Mouse (Mus musculus) ovary, adult 18-20 months (tissue): ENCODE data around the gene Ralgapa2.

Source experiments
- DNase-seq: peaks from one replicate; pipeline ENCODE4 v3.0.0; 2022; ENCODE audit warnings: low spot score, mixed read lengths

Ralgapa2 gene

GRCm38 (mm10) chr2:146221929-146222278 is 290.2 kb downstream of the Ralgapa2 start:
- no peak for DNase-seq

GRCm38 (mm10) chr2:146221076-146221928 is 290.8 kb downstream of the Ralgapa2 start, which contains the start of gene Insm1:
Gene Insm1, plus strand, starts transcription at chr2:146221921.
- DNase-seq, result no peak

DNA sequence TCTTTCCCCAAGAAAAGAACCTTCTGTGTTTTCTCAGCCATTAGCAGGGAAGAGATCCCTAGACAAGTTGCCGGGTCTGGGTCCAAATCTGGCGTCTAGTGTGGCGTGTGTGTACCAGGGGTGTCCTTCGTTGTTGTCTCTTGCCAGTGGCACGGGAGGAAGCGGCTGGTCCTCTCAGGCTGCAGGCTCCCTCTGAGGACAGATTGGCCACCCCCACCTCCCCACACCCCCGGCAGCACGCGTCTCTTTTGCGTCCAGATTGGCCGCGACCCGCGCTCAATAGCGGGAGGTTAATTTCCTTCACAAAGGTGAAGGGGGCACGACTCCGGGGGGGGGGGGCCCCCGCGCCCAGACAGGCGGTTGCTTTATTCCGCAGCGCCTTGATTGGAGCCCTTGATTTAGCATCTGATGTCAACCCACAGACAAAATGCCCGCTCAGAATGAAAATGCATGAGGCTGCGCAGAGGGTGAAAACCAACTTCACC is 291.5 kb downstream of the Ralgapa2 start:
- no peak for DNase-seq

- DNase-seq, result no peak
Measured at GRCm38 (mm10) chr2:146219791-146220190, 292.4 kb downstream of the Ralgapa2 start.

- DNase-seq, result no peak
Measured at GRCm38 (mm10) chr2:146218881-146219535, 293.1 kb downstream of the Ralgapa2 start.

- no peak for DNase-seq
Measured at GRCm38 (mm10) chr2:146218161-146218691, 293.9 kb downstream of the Ralgapa2 start.

- no peak for DNase-seq
Measured at GRCm38 (mm10) chr2:146217227-146217980, 294.7 kb downstream of the Ralgapa2 start.

DNA sequence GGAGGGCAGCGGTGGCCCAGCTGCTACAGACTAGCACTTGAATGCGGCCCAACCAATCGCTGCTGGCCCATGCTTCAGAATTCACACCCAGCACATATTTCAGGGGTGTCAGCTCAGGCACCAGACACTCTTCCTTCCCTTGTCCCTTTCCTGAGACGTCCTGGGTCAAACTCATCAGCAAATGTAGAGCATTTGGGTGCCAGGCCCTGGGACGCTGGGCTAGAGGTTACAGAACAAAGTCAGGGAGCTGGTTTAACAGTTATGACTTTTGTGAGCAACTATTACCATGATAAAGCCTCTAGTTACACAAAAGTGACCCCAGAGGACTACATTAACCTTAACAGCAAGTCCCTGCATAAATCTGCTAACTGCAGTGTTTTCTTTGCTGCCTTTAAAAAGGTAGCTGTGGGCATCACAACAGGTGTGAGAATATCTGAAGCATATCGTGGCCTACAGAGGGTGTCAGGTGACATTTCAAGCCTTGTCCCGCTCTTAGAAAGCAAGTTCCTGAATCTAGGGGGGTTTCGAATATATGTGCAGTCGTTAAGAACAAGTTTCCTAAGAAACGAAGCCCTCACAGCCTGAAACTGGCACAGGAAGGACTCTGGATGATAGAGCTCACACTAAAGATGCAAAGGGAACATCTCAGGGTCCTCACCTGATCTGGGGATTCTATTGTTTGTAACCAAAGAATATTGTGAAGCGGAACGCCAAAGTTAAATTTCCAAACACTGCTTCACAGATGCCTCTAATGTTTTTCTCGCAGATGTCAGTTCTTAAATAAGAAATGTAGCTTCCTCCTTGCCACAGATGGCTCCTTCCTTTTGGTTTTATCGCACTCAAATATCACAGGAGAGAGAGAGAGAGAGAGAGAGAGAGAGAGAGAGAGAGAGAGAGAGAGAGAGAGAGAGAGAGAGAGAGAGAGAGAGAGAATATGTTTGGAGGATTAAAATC is 295.8 kb downstream of the Ralgapa2 start:
- no peak for DNase-seq

DNA sequence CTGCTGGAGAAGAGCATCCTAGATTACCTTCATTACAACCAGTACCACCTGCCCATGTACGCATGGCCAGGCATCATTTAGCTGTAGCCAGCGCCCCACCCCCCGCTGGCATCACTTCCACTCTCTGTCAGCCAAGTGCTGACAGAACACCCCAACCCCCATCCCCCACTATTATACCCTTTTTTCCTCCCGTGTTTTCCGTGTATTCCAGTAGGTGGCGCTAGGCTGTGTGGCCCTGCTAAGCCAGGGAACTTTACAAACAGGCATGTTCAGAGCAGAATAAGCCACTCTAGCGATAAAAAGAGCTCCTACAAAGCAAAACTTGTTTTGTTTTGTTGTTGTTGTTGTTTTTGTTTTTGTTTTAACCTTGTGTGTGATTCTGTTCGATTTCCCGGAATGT is 297.4 kb downstream of the Ralgapa2 start:
- no peak for DNase-seq

DNA sequence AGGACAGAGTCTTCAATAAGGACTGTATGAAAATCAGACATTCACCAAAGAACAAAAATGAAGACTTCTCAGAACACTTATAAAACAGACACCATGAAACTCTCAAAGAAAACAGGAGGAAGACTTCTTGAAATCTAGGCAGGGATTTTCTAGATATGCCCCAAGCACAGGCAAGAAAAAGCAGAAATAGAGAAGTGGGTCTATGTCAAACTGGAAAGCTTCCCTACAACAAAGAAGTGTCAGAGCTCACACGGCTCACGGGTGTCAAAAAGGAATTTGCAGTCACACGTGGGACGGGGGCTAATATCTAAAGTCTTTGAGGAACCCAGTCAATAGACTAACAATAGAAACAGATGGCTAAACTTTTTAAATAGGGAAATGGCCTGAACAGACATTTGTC is 301.2 kb downstream of the Ralgapa2 start:
- no peak for DNase-seq

- no peak for DNase-seq
Measured at GRCm38 (mm10) chr2:146197947-146198346, 314.2 kb downstream of the Ralgapa2 start.

DNA sequence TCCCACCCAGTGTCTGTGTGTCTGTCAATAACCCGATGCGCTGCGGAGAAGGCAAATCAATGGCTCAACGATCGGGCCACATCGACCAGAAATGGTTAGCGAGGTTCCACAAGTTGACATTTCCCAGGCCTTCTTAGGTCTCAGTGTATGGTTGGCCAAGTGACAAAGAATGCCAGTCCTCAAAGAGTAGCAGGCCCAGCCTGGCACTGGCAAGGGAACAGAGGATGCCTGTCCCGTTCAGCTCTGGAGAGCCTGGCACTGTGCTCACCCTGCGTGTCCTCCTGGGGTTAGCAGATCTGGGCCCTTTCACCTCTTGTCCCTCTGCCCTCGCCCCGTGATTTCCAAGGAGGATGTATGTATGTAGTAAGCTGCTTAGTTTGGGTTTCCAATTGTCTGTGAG is 316.0 kb downstream of the Ralgapa2 start:
- no peak for DNase-seq
